Mouse (Mus musculus): ENCODE measurements around the gene Thyn1. TPM values are rescaled to one million over a fixed set of nuclear protein-coding genes. Genes with fewer than 3 reads are reported as not detected.

Gene Thyn1
- total RNA-seq, 2 experiments from 2014 or later: 24.9 to 28.9 TPM

- DNase-seq (ENCODE audit: low spot score): peak; percentile 4
Observed at GRCm38 (mm10) chr9:27029022-27029827, 29.7 kb downstream of the Thyn1 start.

GRCm38 (mm10) chr9:27029828-27030762, 30.6 kb downstream of the Thyn1 start, which contains the start of the genes Vps26b and Ncapd3:
Vps26b (minus strand) TSS chr9:27030065.
Ncapd3 (plus strand) TSS chr9:27030175.
- intact Hi-C loops (cut with DNase I): loop anchor here (2.0 kb wide), 1 partner anchor 31 kb away; the partner anchor contains the start of genes Acad8 and Thyn1
- peak; percentile 94 for DNase-seq (ENCODE audit: low spot score)

More at GRCm38 (mm10) chr9:27029022-27029827, 29.7 kb downstream of the Thyn1 start:
- intact Hi-C loops (cut with DNase I): loop anchor here (2.0 kb wide), 1 partner anchor 30 kb away; the partner anchor contains the start of genes Acad8 and Thyn1

GRCm38 (mm10) chr9:27030763-27031100, 31.2 kb downstream of the Thyn1 start:
- intact Hi-C loops (cut with DNase I): no loop called here
- DNase-seq (ENCODE audit: low spot score): no peak

- intact Hi-C loops (cut with DNase I): no loop called here
Observed at GRCm38 (mm10) chr9:27043892-27044291, 44.4 kb downstream of the Thyn1 start.

GRCm38 (mm10) chr9:27049492-27049891, 50.0 kb downstream of the Thyn1 start:
- DNase-seq (ENCODE audit: low spot score): no peak

More at GRCm38 (mm10) chr9:27043892-27044291, 44.4 kb downstream of the Thyn1 start:
- DNase-seq (ENCODE audit: low spot score): no peak

More at GRCm38 (mm10) chr9:27049492-27049891, 50.0 kb downstream of the Thyn1 start:
- intact Hi-C loops (cut with DNase I): no loop called here

Other genes starting within 250 kb of the Thyn1 start
- gene Glb1l2, start 193.2 kb upstream of the Thyn1 start, total RNA-seq (2021): under 1 TPM; 0.23 to 0.84 TPM
- gene Glb1l3, start 138.8 kb upstream of the Thyn1 start, total RNA-seq (2021): not detected
- not detected for gene Gm1110, start 76.6 kb upstream of the Thyn1 start, total RNA-seq (2021)
- gene Acad8, start 144 bp upstream of the Thyn1 start, total RNA-seq (2021): 10 to 100 TPM; 48.7 to 57.7 TPM
- gene Vps26b, start 30.4 kb downstream of the Thyn1 start, total RNA-seq (2021): 10 to 100 TPM; 27.9 to 31.5 TPM
- 10 to 100 TPM; 11.4 to 12.0 TPM for gene Ncapd3, start 30.5 kb downstream of the Thyn1 start, total RNA-seq (2021)
- gene Jam3, start 155.7 kb downstream of the Thyn1 start, total RNA-seq (2021): 10 to 100 TPM; 13.0 to 16.6 TPM

All from heart, postnatal 25 days (tissue).